ENCODE assay signal across 8 mouse cellular contexts in genomic region chr4:125160320-125160950, GRCm38 (mm10). TPM values are rescaled to one million over a fixed set of nuclear protein-coding genes. Genes with fewer than 3 reads are reported as not detected.
A peak's percentile ranks its signal among the peaks of the same experiment; 100 is the strongest.
DNase-seq lines count a peak whose midpoint lies in the region; ATAC-seq lines count a peak whose summit lies in the region.

No protein-coding gene starts in this region.

- H3K27ac ChIP-seq in hindbrain, embryonic 16.5 days (ENCODE audit: low read depth, low read length): no peak overlapping the region

- 0 out of 2 replicates have a peak overlapping the region, but pooled peaks have one; percentile 6 for H3K4me3 ChIP-seq in hindbrain, embryonic 16.5 days (ENCODE audit: low read length)

- ATAC-seq in hindbrain, embryonic 16.5 days: peak; percentile 63
- peak; percentile 97 for ATAC-seq in megakaryocyte, adult 5-6 weeks (ENCODE audit: poor library complexity, severe bottlenecking)

- no peak overlapping the region for H3K9ac ChIP-seq in hindbrain, embryonic 16.5 days (ENCODE audit: low read depth, low read length)

- H3K4me1 ChIP-seq in hindbrain, embryonic 16.5 days (ENCODE audit: control insufficient read depth, insufficient read depth, low read depth, low read length): peaks cover 5% of the 10 kb centered on the region

- peak; percentile 90 for DNase-seq in R1 (ENCODE audit: low read depth, low spot score)
- peak; percentile 97 to 98 for DNase-seq in cerebellum, postnatal 14 days
- DNase-seq in frontal cortex, postnatal 36 days (ENCODE audit: low spot score in 2 of 2): peak; percentile 93 to 96
- DNase-seq in layer of hippocampus, postnatal 36 days: peak; percentile 87 to 90
- DNase-seq in retina, postnatal 7 days (ENCODE audit: low read depth, low spot score): peak; percentile 78
- peak; percentile 93 for DNase-seq in thymus, postnatal 4 days

- peak overlapping the region; percentile 45 for H3K4me2 ChIP-seq in hindbrain, embryonic 16.5 days (ENCODE audit: low read length)

- no peaks in the 10 kb centered on the region for H3K9me3 ChIP-seq in hindbrain, embryonic 16.5 days (ENCODE audit: control insufficient read depth, low read length)

- no peaks in the 10 kb centered on the region for H3K36me3 ChIP-seq in hindbrain, embryonic 16.5 days (ENCODE audit: control insufficient read depth, insufficient read depth, low read length)

- no peaks in the 10 kb centered on the region; the same call in 1 of the 2 replicates for H3K27me3 ChIP-seq in hindbrain, embryonic 16.5 days (replicated peaks; ENCODE audit: control insufficient read depth, insufficient read depth, low read length)

- 7% methylated on average over 19 of the region's 19 CpGs for WGBS in hindbrain, embryonic 16.5 days

RNA-seq across cellular contexts. Expression of gene Zc3h12a, which starts 32.8 kb away (rescaled TPM):
- 0.23 and 0.31 TPM in 2 replicates for polyA plus RNA-seq in hindbrain, embryonic 16.5 days (2015; fragmentation: Nextera tagmentation; extraction: Ambion mirVana)
- total RNA-seq in layer of hippocampus, postnatal 36 days (2021): 1 to 10 TPM in 1 of 2 experiments, under 1 TPM in 1; 0.83 to 1.2 TPM
- 10.4 and 11.1 TPM in 2 replicates for total RNA-seq in megakaryocyte, adult 5-6 weeks (2015)
- 3.9 and 5.9 TPM in 2 replicates for total RNA-seq in megakaryocyte, adult 5-6 weeks (2017)
